Mouse (Mus musculus): ENCODE results near the gene Gm21627.
"Not testable (repeated sequence)": the region's sequence is repeated elsewhere in the genome, so short reads cannot be mapped to it uniquely, and the experiment has no call there.

The Gm21627 gene

GRCm38 (mm10) chrY:63228127-63228526 is at the start of gene Gm21627:
Gm21627 (plus strand) TSS chrY:63228427.
- not testable (repeated sequence) for DNase-seq
